Mouse (Mus musculus) cerebellum, postnatal 36 days (tissue): ENCODE measurements around the gene Tmco1.
"Not testable (repeated sequence)": the region's sequence is repeated elsewhere in the genome, so short reads cannot be mapped to it uniquely, and the experiment has no call there.

Source experiments
- DNase-seq, 2 experiments: peaks; one replicate each; pipeline ENCODE4 v3.0.0; 2021 to 2022; ENCODE audit warnings: mixed read lengths in 2 of 2

Gene Tmco1

GRCm38 (mm10) chr1:167339177-167339781 is 31.1 kb downstream of the Tmco1 start:
- DNase-seq = peak; percentile 33 to 45

GRCm38 (mm10) chr1:167340111-167340787 is 32.1 kb downstream of the Tmco1 start:
- no peak for DNase-seq

- DNase-seq = no peak
Measured at GRCm38 (mm10) chr1:167340910-167341528, 32.8 kb downstream of the Tmco1 start.

DNA sequence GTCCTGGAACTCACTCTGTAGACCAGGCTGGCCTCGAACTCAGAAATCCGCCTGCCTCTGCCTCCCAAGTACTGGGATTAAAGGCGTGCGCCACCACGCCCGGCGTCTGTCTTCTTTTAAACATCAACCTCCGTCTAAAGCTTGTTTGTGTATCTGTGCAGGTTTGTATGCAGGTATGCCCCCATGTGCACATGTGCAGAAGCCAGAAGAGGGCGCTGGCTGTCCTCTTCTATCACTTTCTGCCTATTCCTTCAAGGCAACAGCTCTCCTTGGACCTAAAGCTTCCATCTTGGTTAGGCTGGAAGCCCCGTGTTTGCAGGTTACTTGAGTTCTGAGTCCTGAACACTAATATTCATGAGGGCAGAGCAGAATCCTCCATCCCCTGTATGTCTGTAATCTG is 34.7 kb downstream of the Tmco1 start:
- DNase-seq = no peak

- DNase-seq = not testable (repeated sequence)
Measured at GRCm38 (mm10) chr1:167345994-167346520, 37.9 kb downstream of the Tmco1 start.

GRCm38 (mm10) chr1:167349206-167349605 is 41.0 kb downstream of the Tmco1 start:
- not testable (repeated sequence) for DNase-seq

DNA sequence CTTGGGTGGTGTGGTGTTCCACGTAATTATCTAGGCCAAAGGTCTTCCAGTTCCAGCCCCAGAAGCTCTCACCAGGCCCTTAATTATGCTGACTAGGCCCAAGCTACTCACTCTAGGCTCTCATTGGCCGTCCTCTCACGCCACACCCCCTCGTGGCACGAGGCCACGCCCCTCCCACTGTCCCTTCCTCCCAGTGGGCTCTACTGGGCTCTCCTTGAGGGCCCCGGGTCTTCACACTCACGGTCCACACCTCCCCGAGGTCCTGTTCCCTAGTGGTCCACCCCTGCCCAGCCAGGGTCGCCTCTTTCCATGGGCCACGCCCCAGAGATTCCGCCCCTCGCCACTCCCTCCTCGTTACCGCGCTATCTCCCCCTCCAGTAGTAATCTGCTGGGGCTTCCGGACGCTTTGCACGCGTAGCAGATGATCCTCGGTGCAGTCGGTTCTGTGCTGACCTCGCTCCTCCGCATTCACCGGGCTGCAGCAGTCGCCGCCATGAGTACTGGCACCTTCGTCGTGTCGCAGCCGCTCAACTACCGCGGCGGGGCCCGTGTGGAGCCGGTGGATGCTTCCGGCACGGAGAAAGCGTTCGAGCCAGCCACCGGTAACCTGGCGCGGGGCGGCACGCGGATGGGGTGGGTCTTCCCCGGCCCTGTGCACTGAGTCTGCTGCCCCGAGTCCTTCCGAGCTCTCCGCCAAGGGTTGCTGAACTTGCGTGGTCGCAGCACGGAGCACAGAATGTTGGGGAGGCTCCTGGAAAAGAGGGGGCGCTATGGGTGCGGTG is 41.8 kb downstream of the Tmco1 start, which contains the start of gene Aldh9a1:
Gene Aldh9a1, plus strand, starts transcription at position 177 of the 782 bp plus-strand sequence.
- DNase-seq = peak; percentile 81 to 86

GRCm38 (mm10) chr1:167350597-167351415 is 42.6 kb downstream of the Tmco1 start:
- DNase-seq = no peak

- no peak for DNase-seq
Measured at GRCm38 (mm10) chr1:167352403-167352802, 44.2 kb downstream of the Tmco1 start.

DNA sequence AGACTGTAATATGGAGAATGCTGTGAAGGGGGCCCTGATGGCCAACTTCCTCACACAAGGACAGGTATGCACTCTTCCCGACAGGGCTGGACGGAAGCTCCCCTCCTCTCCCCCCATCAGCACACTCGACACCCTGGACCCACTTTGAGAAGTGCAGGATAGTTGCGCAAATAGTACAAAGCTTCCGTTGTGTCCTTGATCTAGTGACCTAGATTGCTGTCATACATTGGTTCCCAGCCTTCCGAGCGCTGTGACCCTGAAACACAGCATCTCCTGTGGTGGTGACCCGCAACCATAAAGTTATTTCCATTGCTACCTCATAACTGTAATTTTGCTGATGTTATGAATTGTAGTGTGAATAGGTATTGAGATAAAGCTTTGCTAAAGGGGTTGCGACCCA is 49.2 kb downstream of the Tmco1 start:
- no peak for DNase-seq

DNA sequence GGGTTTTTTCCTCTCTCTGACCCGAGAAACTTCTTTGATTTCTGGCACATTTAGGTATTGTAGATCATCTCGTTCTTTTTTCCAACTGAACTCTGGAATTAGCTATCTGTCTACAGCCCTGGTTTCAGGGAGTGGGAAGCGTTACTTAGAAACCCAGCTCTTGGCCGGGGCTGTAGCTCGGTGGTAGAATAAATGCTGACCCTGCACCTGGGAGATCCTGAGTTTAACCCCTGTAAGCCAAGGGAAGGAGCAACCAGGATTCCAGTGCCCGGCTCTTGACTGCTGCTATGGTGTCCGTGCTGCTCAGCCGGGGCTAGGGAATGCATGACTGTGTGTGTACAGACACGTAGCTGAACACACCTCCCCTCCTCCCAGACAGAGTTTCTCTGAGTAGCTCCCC is 50.6 kb downstream of the Tmco1 start:
- no peak for DNase-seq

DNA sequence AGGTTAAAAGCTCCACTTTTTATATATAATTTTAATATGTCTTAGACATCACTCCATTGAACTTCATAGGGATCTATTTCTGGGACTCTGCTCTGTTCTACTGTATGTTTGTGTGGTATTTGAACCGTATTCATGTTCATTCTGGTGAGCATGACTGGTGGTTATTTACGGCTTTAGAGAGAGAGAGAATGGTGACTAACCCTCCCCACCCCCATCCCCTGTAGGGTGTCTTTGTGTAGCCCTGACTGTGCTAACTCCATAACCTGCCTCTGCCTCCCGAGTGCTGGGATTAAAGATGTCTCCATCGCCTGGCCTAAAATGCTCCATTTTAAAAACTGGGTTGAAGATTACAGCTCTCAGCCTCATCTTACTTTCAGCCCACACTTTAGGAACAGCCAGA is 52.1 kb downstream of the Tmco1 start:
- no peak for DNase-seq

DNA sequence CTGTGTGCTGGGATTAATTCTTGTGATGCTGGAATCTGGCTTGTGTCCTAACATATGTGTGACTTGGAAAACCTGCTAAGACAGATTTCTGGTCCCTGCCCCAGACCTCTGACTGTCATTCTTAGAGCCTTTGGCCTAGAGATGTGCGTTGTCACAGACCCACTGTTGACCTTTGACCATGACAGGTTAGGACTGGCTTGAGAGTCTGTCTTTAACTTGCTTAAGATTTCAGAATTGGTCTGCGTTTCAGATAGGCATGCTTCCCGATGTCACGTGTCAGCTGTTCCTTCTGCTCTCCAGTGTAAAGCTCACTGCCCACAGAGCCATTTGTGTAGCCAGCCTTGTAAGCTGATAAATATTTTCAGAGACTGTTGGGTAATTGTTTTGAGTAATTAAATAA is 54.6 kb downstream of the Tmco1 start:
- DNase-seq = no peak

DNA sequence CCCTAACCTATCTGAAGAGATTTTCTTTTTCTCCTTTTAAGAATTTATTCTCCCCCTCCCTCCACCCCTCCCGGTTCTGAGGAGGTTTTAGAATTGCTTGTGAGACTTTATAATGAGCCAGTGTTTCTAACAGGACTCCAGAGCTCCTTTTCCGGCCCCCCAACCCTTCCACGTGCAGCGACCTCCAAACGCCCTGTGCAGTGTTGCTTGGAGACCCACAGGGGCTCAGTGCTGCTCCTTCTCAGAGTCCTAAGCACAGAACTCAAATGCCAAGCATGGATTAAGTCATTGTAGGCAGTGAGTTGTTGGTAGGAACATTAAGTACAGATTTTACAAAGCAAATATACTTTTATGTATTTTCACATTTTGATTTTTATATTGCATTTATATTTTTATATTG is 55.1 kb downstream of the Tmco1 start:
- no peak for DNase-seq

DNA sequence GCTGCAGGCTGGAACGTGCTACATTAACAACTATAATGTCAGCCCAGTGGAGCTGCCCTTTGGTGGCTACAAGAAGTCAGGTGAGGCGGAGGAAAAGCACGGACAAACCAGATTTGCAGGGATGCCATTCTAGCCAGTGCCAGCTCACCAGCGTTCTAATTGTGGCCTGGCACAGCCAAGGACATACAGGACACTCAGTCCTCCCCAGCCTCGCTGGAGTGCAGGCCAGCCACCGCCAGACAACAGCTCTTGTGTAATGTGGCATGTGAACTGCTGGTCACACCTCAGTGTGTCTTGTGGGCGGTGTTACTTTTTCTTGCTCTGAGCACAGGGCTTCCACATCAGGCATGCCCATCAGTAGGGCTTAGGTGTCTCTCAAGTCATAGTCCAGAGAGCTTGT is 57.6 kb downstream of the Tmco1 start:
- DNase-seq = no peak

GRCm38 (mm10) chr1:167366621-167367020 is 58.4 kb downstream of the Tmco1 start:
- DNase-seq = no peak

- no peak for DNase-seq
Measured at GRCm38 (mm10) chr1:167368018-167368417, 59.8 kb downstream of the Tmco1 start.

GRCm38 (mm10) chr1:167368513-167368912 is 60.3 kb downstream of the Tmco1 start:
- DNase-seq = no peak

- DNase-seq = peak; percentile 83 to 90
Measured at GRCm38 (mm10) chr1:167369905-167370304, 61.7 kb downstream of the Tmco1 start.

GRCm38 (mm10) chr1:167372739-167373138 is 64.6 kb downstream of the Tmco1 start:
- no peak for DNase-seq

- no peak for DNase-seq
Measured at GRCm38 (mm10) chr1:167374003-167374784, 66.0 kb downstream of the Tmco1 start.
